Mouse (Mus musculus): ENCODE results near the gene Olfr734. TPM values are rescaled to one million over a fixed set of nuclear protein-coding genes. Genes with fewer than 3 reads are reported as not detected.

The Olfr734 gene
- not detected in 2 replicates for polyA plus RNA-seq (2015; fragmentation: Nextera tagmentation; extraction: Ambion mirVana)

DNA sequence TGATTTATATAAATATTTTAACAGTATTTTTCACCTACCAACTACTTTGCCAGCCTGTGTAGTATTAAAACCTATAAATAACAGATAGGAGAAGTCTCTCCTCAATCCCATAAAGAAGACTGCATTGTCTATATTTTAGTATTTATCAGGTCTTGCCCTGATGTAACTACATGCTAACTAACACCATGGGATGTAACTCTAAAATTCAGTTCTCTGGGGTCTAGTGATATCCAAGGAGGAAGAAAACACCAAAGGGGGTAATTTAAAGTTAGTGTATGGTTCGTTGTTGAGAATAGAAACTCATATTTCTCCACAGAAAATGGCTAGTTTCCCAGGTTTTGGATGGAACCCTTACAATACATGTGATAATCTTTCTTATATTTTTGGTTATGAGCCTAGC lies at the start of gene Olfr734:
TSS of gene Olfr734 (minus strand) at position 101 of the 400 bp plus-strand sequence.
- ATAC-seq (ENCODE audit: low FRiP score): no peak

DNA sequence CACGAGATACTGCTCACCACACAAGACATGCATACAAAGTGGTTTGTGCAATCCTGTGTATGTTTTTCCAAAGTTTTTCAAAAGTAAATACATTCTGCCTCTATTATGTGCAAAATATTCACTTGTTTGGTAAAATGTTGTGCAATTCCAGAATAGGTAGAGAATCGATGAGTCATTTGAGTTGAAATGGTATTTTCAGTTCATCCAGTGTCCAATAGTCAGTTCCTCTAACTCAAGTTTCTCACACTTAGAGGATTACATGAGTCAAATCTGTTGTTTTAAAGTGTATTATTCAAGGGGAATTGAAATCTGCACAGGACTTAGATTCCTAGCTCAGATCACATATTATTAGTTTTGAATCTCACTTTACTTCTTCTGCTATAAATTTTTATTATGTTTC lies 37.0 kb upstream of the Olfr734 start:
- Histone ChIP-seq H3K4me1 (replicated peaks) (no peaks in the 10 kb centered on the region), H3K27me3 (no peaks in the 10 kb centered on the region), H3K36me3 (no peaks in the 10 kb centered on the region), H3K4me3 (no peak overlapping the region), H3K4me2 (no peak overlapping the region), H3K9ac (no peak overlapping the region), H3K9me3 (no peaks in the 10 kb centered on the region), H3K27ac (no peak overlapping the region)
- ATAC-seq (ENCODE audit: low FRiP score): no peak
- WGBS: 87% methylated on average over 2 of the region's 2 CpGs

More for the DNA sequence above, at the start of gene Olfr734:
- Histone ChIP-seq H3K4me1 (replicated peaks) (no peaks in the 10 kb centered on the region), H3K27me3 (no peaks in the 10 kb centered on the region), H3K36me3 (no peaks in the 10 kb centered on the region), H3K9me3 (no peaks in the 10 kb centered on the region), H3K27ac (no peak within 1 kb of the TSS), H3K4me3 (no peak within 1 kb of the TSS), H3K9ac (no peak within 1 kb of the TSS), H3K4me2 (no peak within 1 kb of the TSS)
- WGBS: 85% methylated on average over 1 of the region's 1 CpGs

DNA sequence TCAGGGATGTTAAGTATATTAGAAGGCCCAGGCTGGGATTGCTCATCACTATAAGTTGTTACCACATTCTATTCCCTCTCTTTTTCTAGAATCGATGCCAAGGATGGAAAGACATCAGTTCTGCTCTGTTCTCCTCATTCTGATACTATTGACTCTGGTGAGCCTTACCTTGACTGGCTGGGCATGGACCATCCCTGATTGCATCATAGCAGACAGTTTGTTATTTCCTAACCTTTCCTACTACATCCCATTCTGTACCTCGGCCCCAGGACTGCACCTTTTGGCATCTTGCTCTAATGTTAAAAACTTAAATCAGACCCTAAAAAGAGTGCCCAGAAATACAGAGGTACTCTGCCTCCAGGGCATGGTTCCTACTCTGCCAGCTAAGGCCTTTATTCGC lies 33.9 kb upstream of the Olfr734 start:
- H3K4me3 ChIP-seq: no peak overlapping the region
- H3K27ac ChIP-seq: no peak overlapping the region
- no peaks in the 10 kb centered on the region for H3K4me1 ChIP-seq (replicated peaks)
- WGBS: 90% methylated on average over 3 of the region's 3 CpGs
- H3K4me2 ChIP-seq: no peak overlapping the region
- H3K9ac ChIP-seq: no peak overlapping the region
- no peaks in the 10 kb centered on the region for H3K27me3 ChIP-seq
- no peaks in the 10 kb centered on the region for H3K9me3 ChIP-seq
- no peaks in the 10 kb centered on the region for H3K36me3 ChIP-seq
- no peak for ATAC-seq (ENCODE audit: low FRiP score)

DNA sequence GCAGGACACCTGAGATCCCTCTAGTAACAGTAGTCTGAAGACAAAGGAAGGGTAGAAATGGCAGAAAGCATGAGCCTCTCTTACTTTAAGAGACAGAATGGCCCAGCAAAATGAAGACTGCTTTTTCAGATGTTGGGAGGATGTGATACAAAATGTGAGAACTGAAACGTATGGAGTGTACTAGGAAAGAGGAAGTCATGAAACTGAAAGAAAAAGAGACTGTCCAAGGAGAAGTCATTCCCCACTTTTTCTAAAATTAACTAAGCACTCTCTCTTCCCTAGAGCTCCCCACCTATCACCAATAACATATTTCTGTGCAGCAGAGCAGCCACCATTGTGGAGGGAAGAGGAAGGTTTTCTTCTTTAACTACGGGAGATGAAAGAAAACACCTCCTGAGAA lies 31.0 kb upstream of the Olfr734 start, which contains the start of gene Tlr11:
TSS of gene Tlr11 (plus strand) at position 322 of the 400 bp plus-strand sequence.
- no peak within 1 kb of the TSS for H3K4me3 ChIP-seq
- H3K9me3 ChIP-seq: no peaks in the 10 kb centered on the region
- no peaks in the 10 kb centered on the region for H3K36me3 ChIP-seq
- H3K4me2 ChIP-seq: no peak within 1 kb of the TSS
- no peaks in the 10 kb centered on the region for H3K27me3 ChIP-seq
- H3K27ac ChIP-seq: no peak within 1 kb of the TSS
- H3K9ac ChIP-seq: no peak within 1 kb of the TSS
- WGBS: 89% methylated on average over 2 of the region's 2 CpGs
- ATAC-seq (ENCODE audit: low FRiP score): no peak
- no peaks in the 10 kb centered on the region for H3K4me1 ChIP-seq (replicated peaks)

DNA sequence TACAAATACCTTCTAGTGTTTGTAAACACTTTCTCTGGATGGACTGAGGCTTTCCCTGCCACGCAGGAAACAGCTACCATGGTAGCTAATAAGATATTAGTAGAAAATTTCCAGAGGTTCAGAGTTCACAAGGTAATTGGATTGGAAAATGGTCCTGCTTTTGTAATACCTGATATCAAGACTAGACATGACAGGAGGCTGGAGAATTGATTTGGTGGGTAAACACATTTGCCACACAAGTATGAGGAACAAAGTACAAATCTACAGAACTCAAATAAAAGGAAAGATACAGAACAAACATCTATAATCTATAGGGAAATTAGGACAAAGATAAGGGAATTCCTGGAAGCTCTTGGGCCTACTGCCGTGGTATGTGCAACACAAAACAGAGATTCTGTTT lies 30.2 kb upstream of the Olfr734 start:
- WGBS: 90% methylated on average over 2 of the region's 2 CpGs
- Histone ChIP-seq H3K9ac (no peak overlapping the region), H3K27me3 (no peaks in the 10 kb centered on the region), H3K4me2 (no peak overlapping the region), H3K4me3 (no peak overlapping the region), H3K4me1 (replicated peaks) (no peaks in the 10 kb centered on the region), H3K9me3 (no peaks in the 10 kb centered on the region), H3K36me3 (no peaks in the 10 kb centered on the region), H3K27ac (no peak overlapping the region)
- ATAC-seq (ENCODE audit: low FRiP score): no peak

DNA sequence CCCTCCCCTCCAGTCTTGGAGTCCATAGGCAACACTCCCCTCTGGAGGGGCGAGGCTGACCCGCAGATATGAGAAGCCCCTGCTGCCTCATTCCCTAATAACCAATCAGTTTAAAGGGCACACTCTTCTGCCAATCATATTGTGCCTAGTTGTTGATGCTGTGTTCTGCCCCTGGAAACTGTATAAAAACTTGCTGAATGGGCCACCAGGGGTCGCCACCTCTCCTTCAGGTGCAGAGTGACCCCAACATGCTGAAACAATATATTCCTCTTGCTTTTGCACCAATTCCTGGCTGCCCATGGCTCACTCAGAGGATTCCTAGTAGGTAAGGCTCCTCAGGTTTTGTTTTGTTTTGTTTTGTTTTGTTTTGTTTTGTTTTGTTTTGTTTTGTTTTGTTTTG lies 25.9 kb upstream of the Olfr734 start:
- Histone ChIP-seq H3K9ac (no peak overlapping the region), H3K36me3 (no peaks in the 10 kb centered on the region), H3K27ac (no peak overlapping the region), H3K9me3 (no peaks in the 10 kb centered on the region), H3K4me2 (no peak overlapping the region), H3K27me3 (no peaks in the 10 kb centered on the region), H3K4me3 (no peak overlapping the region), H3K4me1 (replicated peaks) (no peaks in the 10 kb centered on the region)
- no peak for ATAC-seq (ENCODE audit: low FRiP score)
- 41% methylated on average over 3 of the region's 3 CpGs for WGBS

DNA sequence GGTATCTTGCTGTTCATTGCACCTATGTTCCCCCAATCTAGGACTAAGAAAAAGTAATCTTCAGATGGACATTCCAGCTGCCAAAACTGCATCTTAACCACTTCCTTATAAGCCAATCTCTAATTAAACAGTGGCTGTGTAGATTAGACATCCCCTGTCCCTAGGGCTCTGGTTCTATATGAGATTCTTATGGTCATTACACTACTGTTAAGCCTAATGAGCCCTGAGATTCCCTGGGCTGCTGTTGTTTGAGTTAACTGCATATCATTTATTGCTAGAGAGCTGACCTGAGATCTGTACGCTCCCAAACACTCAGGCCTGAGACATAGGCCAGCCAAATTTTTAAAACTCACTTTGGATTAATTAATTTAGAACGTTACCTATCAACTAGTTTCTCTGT lies 22.2 kb upstream of the Olfr734 start, which contains the start of gene Olfr735:
TSS of gene Olfr735 (minus strand) at position 77 of the 400 bp plus-strand sequence.
- no peak within 1 kb of the TSS for H3K27ac ChIP-seq
- no peaks in the 10 kb centered on the region for H3K9me3 ChIP-seq
- no peak within 1 kb of the TSS for H3K4me3 ChIP-seq
- H3K27me3 ChIP-seq: no peaks in the 10 kb centered on the region
- no peaks in the 10 kb centered on the region for H3K36me3 ChIP-seq
- H3K9ac ChIP-seq: no peak within 1 kb of the TSS
- no peak within 1 kb of the TSS for H3K4me2 ChIP-seq
- H3K4me1 ChIP-seq (replicated peaks): no peaks in the 10 kb centered on the region
- WGBS: 87% methylated on average over 2 of the region's 2 CpGs
- no peak for ATAC-seq (ENCODE audit: low FRiP score)

DNA sequence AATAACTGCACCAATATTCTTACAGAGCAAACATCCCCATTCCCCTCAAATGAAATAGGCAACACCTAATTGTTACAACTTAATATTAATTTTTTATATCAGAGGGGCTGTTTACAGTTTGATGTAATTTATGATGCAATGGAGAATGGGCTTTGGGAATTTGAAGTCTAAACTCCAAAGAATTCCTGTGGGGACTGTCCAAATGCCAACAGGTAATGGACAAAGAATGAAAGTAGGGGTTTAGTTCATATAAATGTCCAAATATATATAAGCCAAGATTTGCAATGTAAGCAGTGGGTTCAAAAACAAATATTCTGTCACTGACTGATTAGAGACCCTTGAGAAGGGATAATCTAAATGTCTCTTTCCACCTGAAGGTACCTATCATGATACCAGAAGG lies 25.1 kb downstream of the Olfr734 start, which contains the start of gene Olfr733:
TSS of gene Olfr733 (minus strand) at position 101 of the 400 bp plus-strand sequence.
- no peaks in the 10 kb centered on the region for H3K27me3 ChIP-seq
- no peaks in the 10 kb centered on the region for H3K4me1 ChIP-seq (replicated peaks)
- H3K4me2 ChIP-seq: no peak within 1 kb of the TSS
- H3K36me3 ChIP-seq: no peaks in the 10 kb centered on the region
- H3K9ac ChIP-seq: no peak within 1 kb of the TSS
- no peak for ATAC-seq (ENCODE audit: low FRiP score)
- H3K27ac ChIP-seq: no peak within 1 kb of the TSS
- H3K4me3 ChIP-seq: no peak within 1 kb of the TSS
- no peaks in the 10 kb centered on the region for H3K9me3 ChIP-seq

DNA sequence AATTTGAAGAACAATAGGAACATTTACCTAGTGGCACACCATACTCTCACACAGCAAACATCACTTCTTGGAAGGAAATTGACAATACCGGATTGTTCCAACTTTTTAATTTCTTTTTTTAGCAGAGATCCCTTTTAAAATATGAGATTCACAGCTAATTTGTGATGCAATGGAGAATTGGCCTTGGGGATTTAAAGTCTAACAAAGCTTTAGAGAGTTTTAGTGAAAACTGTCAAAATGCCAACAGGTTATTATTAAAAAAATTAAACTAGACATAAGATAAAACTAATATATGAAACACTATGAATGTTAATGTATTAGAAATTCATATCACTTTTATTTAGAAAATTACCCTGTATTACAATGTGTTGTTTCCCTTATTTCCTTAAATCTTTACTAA lies 42.5 kb downstream of the Olfr734 start, which contains the start of gene Olfr732:
TSS of gene Olfr732 (minus strand) at position 101 of the 400 bp plus-strand sequence.
- no peaks in the 10 kb centered on the region for H3K9me3 ChIP-seq
- no peak for ATAC-seq (ENCODE audit: low FRiP score)
- H3K27me3 ChIP-seq: no peaks in the 10 kb centered on the region

More for the DNA sequence above, 42.5 kb downstream of the Olfr734 start, which contains the start of gene Olfr732:
- 95% methylated on average over 1 of the region's 1 CpGs for WGBS
- Histone ChIP-seq H3K4me2 (no peak within 1 kb of the TSS), H3K9ac (no peak within 1 kb of the TSS), H3K27ac (no peak within 1 kb of the TSS), H3K36me3 (no peaks in the 10 kb centered on the region), H3K4me3 (no peak within 1 kb of the TSS), H3K4me1 (replicated peaks) (no peaks in the 10 kb centered on the region)

Other genes starting within 250 kb of the Olfr734 start
- gene Olfr726, start 235.8 kb downstream of the Olfr734 start, polyA plus RNA-seq (2015; fragmentation: Nextera tagmentation; extraction: Ambion mirVana): not detected in 2 replicates
- gene Olfr727, start 203.6 kb downstream of the Olfr734 start, polyA plus RNA-seq (2015; fragmentation: Nextera tagmentation; extraction: Ambion mirVana): not detected in 2 replicates
- not detected in 2 replicates for gene Olfr728, start 184.1 kb downstream of the Olfr734 start, polyA plus RNA-seq (2015; fragmentation: Nextera tagmentation; extraction: Ambion mirVana)
- not detected in 2 replicates for gene Olfr729, start 173.9 kb downstream of the Olfr734 start, polyA plus RNA-seq (2015; fragmentation: Nextera tagmentation; extraction: Ambion mirVana)
- gene Olfr730, start 138.6 kb downstream of the Olfr734 start, polyA plus RNA-seq (2015; fragmentation: Nextera tagmentation; extraction: Ambion mirVana): not detected in 2 replicates
- gene Olfr731, start 84.9 kb downstream of the Olfr734 start, polyA plus RNA-seq (2015; fragmentation: Nextera tagmentation; extraction: Ambion mirVana): not detected in 2 replicates
- not detected in 2 replicates for gene Olfr732, start 42.6 kb downstream of the Olfr734 start, polyA plus RNA-seq (2015; fragmentation: Nextera tagmentation; extraction: Ambion mirVana)
- gene Olfr733, start 25.2 kb downstream of the Olfr734 start, polyA plus RNA-seq (2015; fragmentation: Nextera tagmentation; extraction: Ambion mirVana): not detected in 2 replicates
- not detected in 2 replicates for gene Olfr735, start 22.1 kb upstream of the Olfr734 start, polyA plus RNA-seq (2015; fragmentation: Nextera tagmentation; extraction: Ambion mirVana)
- not detected in 2 replicates for gene Tlr11, start 31.2 kb upstream of the Olfr734 start, polyA plus RNA-seq (2015; fragmentation: Nextera tagmentation; extraction: Ambion mirVana)
- not detected in 2 replicates for gene Olfr736, start 54.4 kb upstream of the Olfr734 start, polyA plus RNA-seq (2015; fragmentation: Nextera tagmentation; extraction: Ambion mirVana)
- gene Olfr738, start 80.8 kb upstream of the Olfr734 start, polyA plus RNA-seq (2015; fragmentation: Nextera tagmentation; extraction: Ambion mirVana): not detected in 2 replicates
- not detected in 2 replicates for gene Olfr739, start 91.9 kb upstream of the Olfr734 start, polyA plus RNA-seq (2015; fragmentation: Nextera tagmentation; extraction: Ambion mirVana)
- gene Olfr740, start 118.8 kb upstream of the Olfr734 start, polyA plus RNA-seq (2015; fragmentation: Nextera tagmentation; extraction: Ambion mirVana): not detected in 2 replicates
- gene Olfr741, start 146.0 kb upstream of the Olfr734 start, polyA plus RNA-seq (2015; fragmentation: Nextera tagmentation; extraction: Ambion mirVana): not detected in 2 replicates
- gene Olfr742, start 176.8 kb upstream of the Olfr734 start, polyA plus RNA-seq (2015; fragmentation: Nextera tagmentation; extraction: Ambion mirVana): not detected in 2 replicates
- gene Olfr743, start 195.1 kb upstream of the Olfr734 start, polyA plus RNA-seq (2015; fragmentation: Nextera tagmentation; extraction: Ambion mirVana): not detected in 2 replicates